Mouse (Mus musculus): Measurements from ENCODE around the gene Pip4k2c.

DNA sequence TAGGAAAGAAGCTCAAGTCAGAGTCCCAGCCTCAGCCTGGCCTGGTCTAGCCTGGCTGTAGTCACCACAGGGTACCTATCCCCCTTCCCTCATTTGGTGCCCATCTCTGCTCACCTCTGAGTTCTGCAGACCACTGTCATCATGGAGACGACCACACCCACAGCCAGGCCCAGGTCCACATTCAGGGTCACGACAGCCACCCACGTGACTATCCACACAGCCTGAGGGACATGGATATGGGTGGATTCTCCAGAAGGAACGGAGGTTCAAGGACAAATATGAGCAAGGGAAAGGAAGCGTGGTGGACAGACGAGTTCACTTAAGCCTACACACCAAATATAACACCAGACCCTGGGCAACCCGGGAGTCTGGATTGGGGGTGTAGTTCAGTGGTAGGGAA lies 37.2 kb downstream of the Pip4k2c start:
- TF ChIP-seq E2F4 (IDR thresholded peaks at IDR 0.05; ENCODE audit: insufficient read depth) (no peak), MAX (IDR thresholded peaks at IDR 0.05; ENCODE audit: low read depth) (no peak), MYOG (IDR thresholded peaks at IDR 0.05; ENCODE audit: control insufficient read depth in 1 of 3, insufficient read depth in 1 of 3, insufficient read length in 2 of 3, low read depth in 2 of 3) (no peak), POLR2A (IDR thresholded peaks at IDR 0.05; ENCODE audit: insufficient read length, low read depth) (no peak), MYOD1 (IDR thresholded peaks at IDR 0.05; ENCODE audit: control insufficient read depth in 1 of 3, insufficient read length in 2 of 3, low read depth in 2 of 3) (no peak), POLR2AphosphoS2 (IDR thresholded peaks at IDR 0.05; ENCODE audit: insufficient read length, low read depth) (no peak), TCF12 (IDR thresholded peaks at IDR 0.05; ENCODE audit: insufficient read depth, poor library complexity, severe bottlenecking) (no peak), USF1 (IDR thresholded peaks at IDR 0.05; ENCODE audit: low read depth) (no peak), CEBPB (IDR thresholded peaks at IDR 0.05; ENCODE audit: insufficient read depth, poor library complexity, severe bottlenecking) (no peak), TCF3 (IDR thresholded peaks at IDR 0.05; ENCODE audit: insufficient read length, low read depth) (no peak)
